Mouse (Mus musculus) limb, embryonic 10.5 days (tissue): Measurements from ENCODE around the gene Lyrm4. TPM values are rescaled to one million over a fixed set of nuclear protein-coding genes. Genes with fewer than 3 reads are reported as not detected.
A peak's percentile ranks its signal among the peaks of the same experiment; 100 is the strongest.

Experiments
- DNase-seq: peaks from one replicate; pipeline ENCODE4 v3.0.0-alpha.2; 2017; ENCODE audit warnings: low spot score
- H3K27ac ChIP-seq: fragments of 300-500 bp; sonication (generic); 2 replicates; pipeline ENCODE4 v1.5.1; 2016; ENCODE audit warnings: mild to moderate bottlenecking
- H3K27me3 ChIP-seq: fragments of 300-500 bp; sonication (generic); 2 replicates; pipeline ENCODE4 v1.6.1; 2016; ENCODE audit warnings: low read depth, mild to moderate bottlenecking; ENCODE audit not compliant: poor library complexity, severe bottlenecking
- H3K36me3 ChIP-seq: fragments of 300-500 bp; sonication (generic); 2 replicates; pipeline ENCODE4 v1.6.1; 2016; ENCODE audit warnings: mild to moderate bottlenecking, moderate library complexity
- H3K4me1 ChIP-seq: fragments of 300-500 bp; sonication (generic); 2 replicates; pipeline ENCODE4 v1.6.1; 2016
- H3K4me3 ChIP-seq: fragments of 300-500 bp; sonication (generic); 2 replicates; pipeline ENCODE4 v1.5.1; 2016; ENCODE audit warnings: mild to moderate bottlenecking, moderate library complexity
- H3K9me3 ChIP-seq: fragments of 300-500 bp; sonication (generic); replicated peaks from 2 replicates; pipeline ENCODE4 v1.6.1; 2016; ENCODE audit warnings: mild to moderate bottlenecking
- WGBS: fragments of 180-500 bp; shearing (Covaris S2); methylation state at CpG from one replicate; pipeline ENCODE4 v1.1.7; 2016; 5-methylcytosine and 5-hydroxymethylcytosine counted together
- polyA plus RNA-seq: library from polyadenylated mRNA; unstranded; fragments of >200 nt; fragmentation: Nextera tagmentation; extraction: Ambion mirVana; gene quantifications from 2 replicates; pipeline ENCODE4 v1.2.1, GENCODE M21; 2016

Gene Lyrm4
- 18.5 and 18.7 TPM in 2 replicates for polyA plus RNA-seq

GRCm38 (mm10) chr13:36117143-36118014 lies at the start of gene Lyrm4, which contains the start of gene Fars2:
Gene Lyrm4 (minus strand): TSS chr13:36117526.
Gene Fars2 (plus strand): TSS chr13:36117412.
- Histone ChIP-seq H3K27me3 (no peaks in the 10 kb centered on the region), H3K4me3 (peak within 1 kb of the TSS; percentile 81), H3K9me3 (no peaks in the 10 kb centered on the region), H3K36me3 (no peaks in the 10 kb centered on the region), H3K27ac (peak within 1 kb of the TSS; percentile 95), H3K4me1 (peaks cover 13% of the 10 kb centered on the region; the same call in 1 of the 2 replicates)
- WGBS: under 1% methylated on average over 73 of the region's 75 CpGs
- DNase-seq: peak; percentile 98

- no peak for DNase-seq
- Histone ChIP-seq H3K27ac (no peak overlapping the region), H3K9me3 (no peaks in the 10 kb centered on the region), H3K27me3 (no peaks in the 10 kb centered on the region), H3K4me1 (no peaks in the 10 kb centered on the region), H3K36me3 (no peaks in the 10 kb centered on the region), H3K4me3 (no peak overlapping the region)
- WGBS: 88% methylated on average over 1 of the region's 1 CpGs
These were observed 46.6 kb upstream of the Lyrm4 start for GRCm38 (mm10) chr13:36163898-36164297.

- H3K27me3 ChIP-seq: no peaks in the 10 kb centered on the region
- no peaks in the 10 kb centered on the region for H3K9me3 ChIP-seq
- H3K36me3 ChIP-seq: no peaks in the 10 kb centered on the region
- DNase-seq: no peak
- H3K27ac ChIP-seq: no peak overlapping the region
- H3K4me3 ChIP-seq: no peak overlapping the region
- WGBS: 93% methylated on average over 5 of the region's 5 CpGs
- H3K4me1 ChIP-seq: no peaks in the 10 kb centered on the region
These were observed 46.1 kb upstream of the Lyrm4 start for GRCm38 (mm10) chr13:36163411-36163810.

DNA sequence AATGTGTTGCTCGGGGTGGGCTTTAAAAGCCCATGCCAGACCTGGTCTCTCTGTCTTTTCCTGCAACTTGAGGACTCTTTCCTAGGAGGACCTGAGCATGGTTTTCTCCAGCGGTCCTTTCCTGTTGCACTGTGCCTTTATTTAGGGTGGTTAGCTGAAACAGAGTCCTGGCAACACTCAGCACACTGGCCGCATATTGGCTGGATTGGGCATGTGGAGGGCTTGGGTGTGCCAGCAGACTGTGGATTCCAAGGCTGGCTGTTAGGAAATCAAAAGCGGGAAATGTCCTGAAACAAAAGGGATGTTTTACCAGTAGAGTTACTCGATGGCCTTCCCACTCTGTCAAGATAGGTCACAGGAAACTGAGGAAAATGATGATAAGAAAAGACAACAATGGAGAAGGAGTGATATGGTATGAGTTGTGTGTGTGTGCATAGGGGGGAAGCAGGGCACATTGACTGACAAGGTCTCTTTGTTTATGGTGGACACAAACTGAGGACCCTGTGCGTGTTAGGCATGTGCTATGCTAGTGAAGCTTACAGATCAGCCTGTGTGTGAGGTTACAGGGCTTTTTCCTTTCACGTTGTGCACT lies 39.1 kb upstream of the Lyrm4 start:
- H3K9me3 ChIP-seq: no peaks in the 10 kb centered on the region
- H3K27me3 ChIP-seq: no peaks in the 10 kb centered on the region
- H3K36me3 ChIP-seq: no peaks in the 10 kb centered on the region
- no peak for DNase-seq
- no peak overlapping the region for H3K4me3 ChIP-seq
- 91% methylated on average over 7 of the region's 7 CpGs for WGBS
- no peak overlapping the region for H3K27ac ChIP-seq
- H3K4me1 ChIP-seq: no peaks in the 10 kb centered on the region

GRCm38 (mm10) chr13:36152728-36153498 lies 35.6 kb upstream of the Lyrm4 start:
- no peaks in the 10 kb centered on the region for H3K27me3 ChIP-seq
- 86% methylated on average over 5 of the region's 5 CpGs for WGBS
- H3K4me1 ChIP-seq: no peaks in the 10 kb centered on the region
- no peaks in the 10 kb centered on the region for H3K36me3 ChIP-seq
- no peak overlapping the region for H3K27ac ChIP-seq
- no peak for DNase-seq
- no peaks in the 10 kb centered on the region for H3K9me3 ChIP-seq
- H3K4me3 ChIP-seq: no peak overlapping the region

DNA sequence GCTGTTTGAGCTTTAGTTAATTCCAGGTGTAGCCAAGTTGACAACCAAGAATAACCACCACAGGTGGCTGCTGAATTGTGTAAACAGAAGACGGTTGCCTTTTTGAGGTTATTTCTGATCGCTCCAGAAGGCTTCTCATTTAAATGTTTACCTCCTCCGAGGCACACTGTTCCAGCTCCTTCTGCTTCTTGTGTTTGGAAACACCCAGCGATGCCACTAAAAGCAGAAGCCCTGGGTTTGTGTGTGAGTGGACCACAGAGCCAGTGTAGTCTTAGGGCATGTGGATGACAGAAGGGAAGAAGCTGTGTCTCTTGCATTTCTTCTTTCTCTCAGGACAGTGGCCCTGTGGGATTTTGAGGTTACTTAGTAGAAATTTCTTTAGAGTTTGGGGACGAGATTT lies 32.9 kb upstream of the Lyrm4 start:
- Histone ChIP-seq H3K9me3 (no peaks in the 10 kb centered on the region), H3K27me3 (no peaks in the 10 kb centered on the region), H3K36me3 (no peaks in the 10 kb centered on the region), H3K4me1 (no peaks in the 10 kb centered on the region), H3K4me3 (no peak overlapping the region), H3K27ac (no peak overlapping the region)
- no peak for DNase-seq
- WGBS: 73% methylated on average over 5 of the region's 5 CpGs

GRCm38 (mm10) chr13:36149175-36149939 lies 32.0 kb upstream of the Lyrm4 start:
- Histone ChIP-seq H3K36me3 (no peaks in the 10 kb centered on the region), H3K4me1 (no peaks in the 10 kb centered on the region), H3K9me3 (no peaks in the 10 kb centered on the region), H3K4me3 (no peak overlapping the region), H3K27ac (no peak overlapping the region), H3K27me3 (no peaks in the 10 kb centered on the region)
- DNase-seq: no peak
- WGBS: 69% methylated on average over 6 of the region's 6 CpGs

GRCm38 (mm10) chr13:36145601-36146000 lies 28.3 kb upstream of the Lyrm4 start:
- no peak for DNase-seq
- Histone ChIP-seq H3K27me3 (no peaks in the 10 kb centered on the region), H3K9me3 (no peaks in the 10 kb centered on the region), H3K4me1 (no peaks in the 10 kb centered on the region), H3K4me3 (no peak overlapping the region), H3K27ac (no peak overlapping the region), H3K36me3 (no peaks in the 10 kb centered on the region)
- WGBS: 82% methylated on average over 1 of the region's 1 CpGs

DNA sequence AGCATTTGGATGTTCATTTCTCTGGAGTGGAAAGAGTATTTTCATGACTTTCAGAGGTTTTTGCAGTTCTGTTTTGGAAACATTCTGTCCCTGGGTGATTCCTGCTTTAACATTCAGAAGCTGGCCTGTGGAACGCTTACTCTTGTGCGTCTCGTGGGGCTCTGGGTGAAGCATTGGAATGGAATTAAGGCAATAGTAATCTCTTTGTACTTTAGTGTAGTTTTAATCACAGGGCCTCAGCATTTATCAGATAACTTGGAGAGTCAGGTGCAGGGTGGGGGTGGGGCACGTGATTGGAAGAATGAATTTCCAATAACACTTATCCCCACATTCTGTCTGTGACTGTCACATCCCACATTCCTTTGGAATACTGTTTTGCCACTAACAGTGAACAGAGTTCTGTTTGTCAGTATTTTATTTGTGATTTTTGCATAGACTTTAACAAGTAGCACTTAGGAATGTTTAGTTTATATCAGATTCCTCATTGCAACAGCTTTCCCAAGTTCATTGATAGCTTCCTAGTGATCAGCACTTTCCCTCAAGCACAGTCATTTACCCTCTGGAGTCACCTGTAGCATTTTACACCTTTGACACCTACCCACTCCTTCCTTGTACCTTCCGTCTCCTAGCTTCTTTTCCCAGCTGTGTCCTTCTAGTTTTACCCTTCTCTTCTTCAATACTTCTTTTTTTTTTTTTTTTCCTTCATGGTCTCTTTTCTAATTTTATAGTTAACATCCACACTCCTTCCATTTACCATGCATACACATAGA lies 23.1 kb upstream of the Lyrm4 start:
- Histone ChIP-seq H3K9me3 (no peaks in the 10 kb centered on the region), H3K4me3 (no peak overlapping the region), H3K27ac (no peak overlapping the region), H3K27me3 (no peaks in the 10 kb centered on the region), H3K36me3 (no peaks in the 10 kb centered on the region), H3K4me1 (no peaks in the 10 kb centered on the region)
- 91% methylated on average over 5 of the region's 5 CpGs for WGBS
- no peak for DNase-seq

DNA sequence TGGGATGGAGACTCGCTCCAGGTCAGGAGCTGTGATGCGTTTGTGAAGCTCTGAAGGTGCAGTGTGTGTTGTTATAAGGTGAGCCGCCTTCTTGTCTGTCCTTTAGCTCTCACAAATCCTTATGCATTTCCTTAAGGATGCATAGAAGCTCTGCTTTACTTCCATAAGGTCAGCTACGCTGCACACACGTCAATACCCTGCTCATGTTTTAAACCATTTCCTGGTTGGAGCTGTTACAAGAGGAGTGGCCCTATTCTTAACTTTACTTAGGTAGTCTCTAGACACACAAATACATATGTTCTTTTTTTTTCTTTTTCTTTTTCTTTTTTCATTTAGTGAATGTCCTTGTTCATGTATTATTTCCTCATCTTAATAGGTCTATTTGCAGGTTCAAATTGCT lies 22.4 kb upstream of the Lyrm4 start:
- no peak for DNase-seq
- no peak overlapping the region for H3K27ac ChIP-seq
- H3K4me3 ChIP-seq: no peak overlapping the region
- H3K9me3 ChIP-seq: no peaks in the 10 kb centered on the region
- 89% methylated on average over 5 of the region's 5 CpGs for WGBS
- H3K4me1 ChIP-seq: no peaks in the 10 kb centered on the region
- H3K36me3 ChIP-seq: no peaks in the 10 kb centered on the region
- H3K27me3 ChIP-seq: no peaks in the 10 kb centered on the region

- Histone ChIP-seq H3K27me3 (no peaks in the 10 kb centered on the region), H3K9me3 (no peaks in the 10 kb centered on the region), H3K4me1 (no peaks in the 10 kb centered on the region), H3K36me3 (no peaks in the 10 kb centered on the region), H3K4me3 (no peak overlapping the region), H3K27ac (no peak overlapping the region)
- DNase-seq: no peak
- WGBS: 79% methylated on average over 5 of the region's 5 CpGs
These were observed 14.8 kb upstream of the Lyrm4 start for GRCm38 (mm10) chr13:36131992-36132649.
